Mouse (Mus musculus) myocyte (in vitro differentiated cells): ENCODE measurements around the gene Plekhf1. TPM values are rescaled to one million over a fixed set of nuclear protein-coding genes. Genes with fewer than 3 reads are reported as not detected.

Source experiments
- H3K27me3 ChIP-seq: one replicate; pipeline ENCODE4 v1.6.1; 2011; ENCODE audit not compliant: control insufficient read depth, insufficient read depth, insufficient read length
- H3K36me3 ChIP-seq: one replicate; pipeline ENCODE4 v1.6.1; 2011; ENCODE audit not compliant: control insufficient read depth, insufficient read depth
- H3K4me2 ChIP-seq: one replicate; pipeline ENCODE4 v1.6.1; 2011; ENCODE audit warnings: low read depth, control low read depth
- H3K4me3 ChIP-seq: one replicate; pipeline ENCODE4 v1.5.1; 2011; ENCODE audit warnings: mild to moderate bottlenecking, control low read depth, moderate library complexity
- H3K79me2 ChIP-seq: one replicate; pipeline ENCODE4 v1.6.1; 2011; ENCODE audit not compliant: control insufficient read depth, insufficient read depth
- H3ac ChIP-seq: one replicate; pipeline ENCODE4 v1.6.1; 2011; ENCODE audit not compliant: control insufficient read depth, insufficient read length
- CEBPB ChIP-seq: IDR thresholded peaks from 2 replicates; pipeline ENCODE4 v1.6.1; 2011; ENCODE audit warnings: mild to moderate bottlenecking, moderate library complexity; ENCODE audit not compliant: poor library complexity, insufficient read depth, severe bottlenecking
- E2F4 ChIP-seq: IDR thresholded peaks from one replicate; pipeline ENCODE4 v1.6.1; 2011; ENCODE audit warnings: mild to moderate bottlenecking, control low read depth, moderate library complexity; ENCODE audit not compliant: insufficient read depth
- MAX ChIP-seq: IDR thresholded peaks from one replicate; pipeline ENCODE4 v1.6.1; 2011; ENCODE audit warnings: low read depth, mild to moderate bottlenecking, control low read depth
- MYOD1 ChIP-seq, 3 experiments: IDR thresholded peaks; one replicate each; pipeline ENCODE4 v1.6.1; 2011; ENCODE audit warnings: control low read depth in 2 of 3, low read depth in 2 of 3, mild to moderate bottlenecking in 2 of 3, moderate library complexity in 1 of 3; ENCODE audit not compliant: insufficient read length in 2 of 3, control insufficient read depth in 1 of 3
- MYOG ChIP-seq, 3 experiments: IDR thresholded peaks; one replicate each; pipeline ENCODE4 v1.6.1; 2011; ENCODE audit warnings: control low read depth in 2 of 3, low read depth in 2 of 3, mild to moderate bottlenecking in 2 of 3; ENCODE audit not compliant: insufficient read length in 2 of 3, control insufficient read depth in 1 of 3, insufficient read depth in 1 of 3
- POLR2A ChIP-seq: IDR thresholded peaks from one replicate; pipeline ENCODE4 v1.6.1; 2011; ENCODE audit warnings: low read depth, mild to moderate bottlenecking, control low read depth, moderate library complexity; ENCODE audit not compliant: insufficient read length
- POLR2AphosphoS2 ChIP-seq: IDR thresholded peaks from one replicate; pipeline ENCODE4 v1.6.1; 2011; ENCODE audit warnings: low read depth, control low read depth; ENCODE audit not compliant: insufficient read length
- REST ChIP-seq: IDR thresholded peaks from one replicate; pipeline ENCODE4 v1.6.1; 2011; ENCODE audit warnings: mild to moderate bottlenecking, control low read depth, moderate library complexity; ENCODE audit not compliant: insufficient read depth, insufficient read length
- SRF ChIP-seq: IDR thresholded peaks from one replicate; pipeline ENCODE4 v1.6.1; 2011; ENCODE audit warnings: low read depth; ENCODE audit not compliant: control insufficient read depth, insufficient read length
- TCF12 ChIP-seq: IDR thresholded peaks from one replicate; pipeline ENCODE4 v1.6.1; 2011; ENCODE audit warnings: mild to moderate bottlenecking, control low read depth; ENCODE audit not compliant: poor library complexity, insufficient read depth, severe bottlenecking
- TCF3 ChIP-seq: IDR thresholded peaks from one replicate; pipeline ENCODE4 v1.6.1; 2011; ENCODE audit warnings: low read depth, control low read depth; ENCODE audit not compliant: insufficient read length
- USF1 ChIP-seq: IDR thresholded peaks from one replicate; pipeline ENCODE4 v1.6.1; 2011; ENCODE audit warnings: low read depth, mild to moderate bottlenecking, control low read depth, moderate library complexity
- polyA plus RNA-seq: library from polyadenylated mRNA; unstranded; fragments of >200 nt; fragmentation: generic; extraction: Trizol; gene quantifications from one replicate; pipeline ENCODE4 v1.2.1, GENCODE M21; 2012; ENCODE audit warnings: missing spikeins

The Plekhf1 gene
- polyA plus RNA-seq, 1 experiment = 3.0 TPM

DNA sequence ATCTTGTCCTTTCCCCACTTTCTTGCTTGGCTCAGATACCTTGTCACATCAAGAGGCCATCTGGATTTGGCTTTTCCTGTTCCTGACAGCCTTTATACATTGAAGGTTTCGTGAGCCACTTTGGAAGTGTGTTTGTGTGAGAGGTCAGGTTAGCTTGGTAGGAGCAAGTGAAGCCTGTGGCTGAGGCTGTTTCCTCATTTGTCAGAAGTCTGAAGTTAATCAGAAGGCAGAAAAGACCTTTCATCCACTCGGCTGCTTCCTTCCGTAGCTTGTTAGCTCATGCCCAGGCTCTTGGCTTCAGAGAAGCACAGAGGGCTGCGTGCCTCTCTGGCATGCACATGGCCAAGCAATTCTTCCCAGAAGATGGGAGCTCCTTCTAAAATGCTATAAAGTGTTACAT is 40.0 kb downstream of the Plekhf1 start:
- TF ChIP-seq SRF = no peak
- TF ChIP-seq TCF12 = no peak
- TF ChIP-seq MYOD1 (IDR thresholded peaks at IDR 0.05; ENCODE audit: control insufficient read depth in 1 of 3, insufficient read length in 2 of 3, low read depth in 2 of 3) = no peak
- no peak for TF ChIP-seq USF1
- TF ChIP-seq MAX = no peak
- TF ChIP-seq POLR2AphosphoS2 = no peak
- TF ChIP-seq MYOG (IDR thresholded peaks at IDR 0.05; ENCODE audit: control insufficient read depth in 1 of 3, insufficient read depth in 1 of 3, insufficient read length in 2 of 3, low read depth in 2 of 3) = no peak
- TF ChIP-seq REST = no peak
- TF ChIP-seq TCF3 = no peak
- TF ChIP-seq CEBPB = no peak
- no peak for TF ChIP-seq E2F4
- TF ChIP-seq POLR2A = no peak
- H3K36me3 ChIP-seq = no peaks in the 10 kb centered on the region
- no peaks in the 10 kb centered on the region for H3K79me2 ChIP-seq
- H3K4me2 ChIP-seq = no peak overlapping the region
- no peak overlapping the region for H3K4me3 ChIP-seq
- no peaks in the 10 kb centered on the region for H3K27me3 ChIP-seq
- no peak overlapping the region for H3ac ChIP-seq

DNA sequence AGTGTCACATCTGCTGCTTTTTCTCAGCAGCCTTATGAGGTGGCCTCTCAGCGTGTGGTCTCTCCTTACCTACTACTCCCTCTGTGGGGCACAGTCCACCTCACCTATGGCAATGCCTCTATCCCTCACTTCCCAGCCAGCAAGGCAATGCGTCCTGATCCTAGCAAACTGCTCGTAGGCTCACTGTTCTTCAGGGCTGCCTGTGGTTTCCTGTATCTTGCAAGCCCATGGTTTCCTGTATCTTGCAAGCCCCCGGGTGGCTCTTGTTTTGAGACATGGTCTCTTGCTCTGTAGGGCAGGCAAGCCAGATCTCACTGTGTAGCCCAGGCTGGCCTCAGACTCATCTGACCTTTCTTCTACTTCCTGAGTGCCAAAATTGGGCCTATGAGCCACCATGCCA is 41.0 kb downstream of the Plekhf1 start:
- Histone ChIP-seq H3K36me3 (no peaks in the 10 kb centered on the region), H3K27me3 (no peaks in the 10 kb centered on the region), H3K4me3 (no peak overlapping the region), H3K4me2 (no peak overlapping the region), H3ac (no peak overlapping the region), H3K79me2 (no peaks in the 10 kb centered on the region)
- TF ChIP-seq POLR2AphosphoS2 (no peak), MYOD1 (IDR thresholded peaks at IDR 0.05; ENCODE audit: control insufficient read depth in 1 of 3, insufficient read length in 2 of 3, low read depth in 2 of 3) (no peak), POLR2A (no peak), SRF (no peak), CEBPB (no peak), TCF12 (no peak), USF1 (no peak), E2F4 (no peak), MYOG (IDR thresholded peaks at IDR 0.05; ENCODE audit: control insufficient read depth in 1 of 3, insufficient read depth in 1 of 3, insufficient read length in 2 of 3, low read depth in 2 of 3) (no peak)

DNA sequence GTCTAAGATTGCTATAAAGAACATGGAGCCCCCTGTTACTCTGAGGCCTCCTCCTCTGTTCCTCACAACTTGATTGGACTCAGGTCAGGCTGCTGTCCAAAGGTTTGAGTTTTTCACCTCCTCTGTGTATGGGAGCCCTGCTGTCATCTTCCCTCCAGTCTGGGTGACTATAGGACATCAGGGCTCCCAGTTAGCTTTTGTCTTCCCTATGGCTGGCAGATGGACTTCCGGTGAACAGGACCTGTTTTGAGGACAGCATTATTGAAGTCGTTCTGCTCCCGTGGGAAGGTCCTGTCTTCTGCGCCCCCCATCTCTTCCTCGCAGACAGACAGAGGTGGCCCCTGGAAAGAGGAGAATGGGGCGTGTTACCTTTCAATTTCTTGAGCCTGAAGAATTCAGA is 43.0 kb downstream of the Plekhf1 start:
- H3K79me2 ChIP-seq = no peaks in the 10 kb centered on the region
- H3K36me3 ChIP-seq = no peaks in the 10 kb centered on the region
- H3K4me2 ChIP-seq = no peak overlapping the region
- H3ac ChIP-seq = no peak overlapping the region
- TF ChIP-seq POLR2AphosphoS2 (no peak), SRF (no peak), USF1 (no peak), MYOG (IDR thresholded peaks at IDR 0.05; ENCODE audit: control insufficient read depth in 1 of 3, insufficient read depth in 1 of 3, insufficient read length in 2 of 3, low read depth in 2 of 3) (no peak), POLR2A (no peak), E2F4 (no peak), TCF12 (no peak), TCF3 (no peak), REST (no peak), MYOD1 (IDR thresholded peaks at IDR 0.05; ENCODE audit: control insufficient read depth in 1 of 3, insufficient read length in 2 of 3, low read depth in 2 of 3) (no peak), MAX (no peak), CEBPB (no peak)
- H3K4me3 ChIP-seq = peak overlapping the region; percentile 61
- no peaks in the 10 kb centered on the region for H3K27me3 ChIP-seq

DNA sequence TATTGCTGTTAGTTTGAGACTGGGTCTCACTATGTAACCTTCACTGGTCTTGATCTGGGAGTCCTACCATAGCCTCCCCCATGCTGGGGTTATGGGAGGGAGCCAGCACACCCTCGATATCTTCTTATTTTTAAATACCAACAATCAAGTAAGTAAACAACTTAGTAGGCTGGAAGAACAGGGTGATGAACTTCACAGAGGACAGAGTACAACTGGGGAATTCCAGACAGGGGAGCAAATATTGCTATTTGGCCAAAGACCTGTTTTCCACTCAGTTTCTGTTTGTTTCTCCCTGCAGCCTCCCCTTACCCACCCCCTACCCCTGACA is 43.4 kb downstream of the Plekhf1 start:
- H3K4me3 ChIP-seq = peak overlapping the region; percentile 61
- no peak overlapping the region for H3ac ChIP-seq
- no peak for TF ChIP-seq MAX
- TF ChIP-seq TCF3 = no peak
- TF ChIP-seq POLR2AphosphoS2 = no peak
- TF ChIP-seq MYOG (IDR thresholded peaks at IDR 0.05; ENCODE audit: control insufficient read depth in 1 of 3, insufficient read depth in 1 of 3, insufficient read length in 2 of 3, low read depth in 2 of 3) = no peak
- no peak for TF ChIP-seq SRF
- TF ChIP-seq E2F4 = no peak
- no peak for TF ChIP-seq TCF12
- TF ChIP-seq REST = no peak
- no peak for TF ChIP-seq CEBPB
- no peak for TF ChIP-seq MYOD1 (IDR thresholded peaks at IDR 0.05; ENCODE audit: control insufficient read depth in 1 of 3, insufficient read length in 2 of 3, low read depth in 2 of 3)
- no peak for TF ChIP-seq POLR2A
- peak overlapping the region; percentile 98 for H3K4me2 ChIP-seq
- no peaks in the 10 kb centered on the region for H3K27me3 ChIP-seq
- no peaks in the 10 kb centered on the region for H3K79me2 ChIP-seq
- no peaks in the 10 kb centered on the region for H3K36me3 ChIP-seq

DNA sequence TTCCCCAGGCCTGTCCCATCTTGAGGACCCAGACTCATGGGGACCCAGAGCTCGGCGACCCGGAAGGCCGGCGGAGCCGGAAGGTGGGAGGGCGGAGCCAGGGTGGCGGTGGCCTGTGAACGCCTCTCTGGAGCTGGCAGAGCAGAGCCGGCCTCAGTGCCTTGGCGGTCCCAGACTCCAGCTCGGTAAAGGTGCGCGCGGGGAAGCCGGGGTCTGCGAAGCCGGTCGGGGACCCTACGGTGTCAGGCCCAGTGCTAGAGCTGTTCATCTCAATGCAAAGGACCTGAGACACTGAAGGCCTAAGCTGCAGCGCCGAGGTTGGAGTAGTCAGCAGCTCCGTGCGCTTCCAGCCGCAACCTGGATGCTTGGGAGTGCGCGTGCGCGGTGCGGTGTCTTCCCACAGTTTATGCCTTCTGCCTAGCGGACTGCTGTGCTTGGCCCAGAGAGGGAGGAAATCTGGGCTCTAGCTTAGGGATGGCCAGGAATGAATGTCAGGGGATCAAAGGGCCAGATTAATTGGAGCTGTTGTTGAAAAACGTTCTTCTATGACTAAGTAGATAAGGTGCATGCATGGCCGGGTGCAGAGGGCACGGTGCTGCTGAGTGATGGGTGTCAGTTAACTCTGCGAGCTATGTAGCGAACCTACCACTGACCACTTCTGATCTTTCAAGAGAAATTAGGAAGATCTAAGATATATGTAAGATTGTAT is 44.0 kb downstream of the Plekhf1 start:
- no peaks in the 10 kb centered on the region for H3K36me3 ChIP-seq
- peak overlapping the region; percentile 7 for H3ac ChIP-seq
- no peaks in the 10 kb centered on the region for H3K79me2 ChIP-seq
- peak overlapping the region; percentile 61 for H3K4me3 ChIP-seq
- H3K27me3 ChIP-seq = no peaks in the 10 kb centered on the region
- peak overlapping the region; percentile 98 for H3K4me2 ChIP-seq
- no peak for TF ChIP-seq TCF12
- TF ChIP-seq MYOG (IDR thresholded peaks at IDR 0.05; ENCODE audit: control insufficient read depth in 1 of 3, insufficient read depth in 1 of 3, insufficient read length in 2 of 3, low read depth in 2 of 3) = no peak
- TF ChIP-seq POLR2A = peak; percentile 64
- TF ChIP-seq POLR2AphosphoS2 = no peak
